In the genomic region with DNA sequence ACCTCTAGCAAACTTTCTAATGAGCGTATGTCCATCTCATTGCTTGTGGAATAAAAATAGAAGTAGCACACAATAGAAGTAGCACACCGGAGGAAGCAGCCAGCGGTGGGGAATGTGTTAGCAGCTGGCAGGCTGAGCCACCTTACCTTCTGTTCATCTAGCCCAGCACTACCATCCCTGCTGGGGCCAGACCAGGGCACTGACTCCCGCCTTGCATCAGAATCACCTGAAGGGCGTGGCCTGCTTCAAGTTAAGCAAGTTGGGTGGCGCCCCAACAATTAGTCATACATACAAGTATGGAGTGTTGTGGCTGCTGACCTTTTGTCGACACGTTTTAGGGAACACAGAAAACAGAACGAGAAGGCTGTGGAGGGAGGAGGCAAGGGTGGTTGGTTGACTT, we compare ENCODE assay signal across 15 mouse cellular contexts. TPM values are rescaled to one million over a fixed set of nuclear protein-coding genes. Genes with fewer than 3 reads are reported as not detected.
"Had no signal": no experiment of that assay in that cellular context is flagged by ENCODE, and none has a peak within 500 bp of the region (broad histone marks: within the 10 kb centered on the region; RNA-seq: fewer than 3 reads in every experiment).

No protein-coding gene starts in this region.

- H3K36me3 ChIP-seq: kidney, embryonic 15.5 days; limb, embryonic 15.5 days; liver, embryonic 12.5 days; midbrain, embryonic 13.5 days had no signal

- H3K4me2 ChIP-seq: kidney, embryonic 15.5 days; limb, embryonic 15.5 days; liver, embryonic 12.5 days; lung, embryonic 14.5 days; midbrain, embryonic 13.5 days had no signal

- H3K27ac ChIP-seq: kidney, embryonic 15.5 days; limb, embryonic 15.5 days; liver, embryonic 12.5 days; macrophage; midbrain, embryonic 13.5 days had no signal

- H3K4me3 ChIP-seq: kidney, embryonic 15.5 days; limb, embryonic 15.5 days; liver, embryonic 12.5 days; midbrain, embryonic 13.5 days had no signal

- ATAC-seq: inflammation-experienced regulatory T-cells, adult 6 months; liver, embryonic 12.5 days; midbrain, embryonic 13.5 days had no signal

- DNase-seq: kidney, adult 2 months; kidney, postnatal 14 days; layer of hippocampus, adult 9-11 months; layer of hippocampus, postnatal 36 days; lung, embryonic 14.5 days; lung, postnatal 10 days; right cerebral cortex, postnatal 4 days; thymus, adult 18-20 months; thymus, postnatal 14 days had no signal

- H3K4me1 ChIP-seq: kidney, embryonic 15.5 days; limb, embryonic 15.5 days; liver, embryonic 12.5 days; midbrain, embryonic 13.5 days had no signal

- H3K9me3 ChIP-seq: kidney, embryonic 15.5 days; limb, embryonic 15.5 days; liver, embryonic 12.5 days; midbrain, embryonic 13.5 days had no signal

- H3K9ac ChIP-seq: kidney, embryonic 15.5 days; limb, embryonic 15.5 days; liver, embryonic 12.5 days; lung, embryonic 14.5 days; midbrain, embryonic 13.5 days had no signal

RNA-seq across cellular contexts. Expression of gene Sh3gl2, which starts 6.5 kb away (rescaled TPM):
- polyA plus RNA-seq: inflammation-experienced regulatory T-cells, adult 6 months; macrophage had no signal
